Mouse (Mus musculus) frontal cortex, postnatal 25 days (tissue): ENCODE data around the gene 1110051M20Rik.

Experiments used
- DNase-seq, 2 experiments: peaks; one replicate each; pipeline ENCODE4 v3.0.0; 2022; ENCODE audit warnings: low spot score in 2 of 2

1110051M20Rik gene

GRCm38 (mm10) chr2:91348936-91349335, 95.6 kb downstream of the 1110051M20Rik start:
- no peak for DNase-seq

- no peak for DNase-seq
Measured at GRCm38 (mm10) chr2:91345644-91346043, 98.9 kb downstream of the 1110051M20Rik start.

- no peak for DNase-seq
Measured at GRCm38 (mm10) chr2:91339591-91339990, 104.9 kb downstream of the 1110051M20Rik start.

- no peak for DNase-seq
Measured at GRCm38 (mm10) chr2:91335128-91335527, 109.4 kb downstream of the 1110051M20Rik start.

GRCm38 (mm10) chr2:91331051-91331843, 113.3 kb downstream of the 1110051M20Rik start:
- DNase-seq = no peak

GRCm38 (mm10) chr2:91329996-91330738, 114.3 kb downstream of the 1110051M20Rik start:
- no peak for DNase-seq

- DNase-seq = no peak
Measured at GRCm38 (mm10) chr2:91328729-91329125, 115.8 kb downstream of the 1110051M20Rik start.

- DNase-seq = peak in 1 of 2 experiments; percentile 22
Measured at GRCm38 (mm10) chr2:91327968-91328728, 116.4 kb downstream of the 1110051M20Rik start.

GRCm38 (mm10) chr2:91326746-91327350, 117.7 kb downstream of the 1110051M20Rik start:
- no peak for DNase-seq

GRCm38 (mm10) chr2:91324761-91325421, 119.6 kb downstream of the 1110051M20Rik start:
- no peak for DNase-seq

GRCm38 (mm10) chr2:91324346-91324745, 120.2 kb downstream of the 1110051M20Rik start:
- DNase-seq = no peak

GRCm38 (mm10) chr2:91322490-91322889, 122.0 kb downstream of the 1110051M20Rik start:
- no peak for DNase-seq

- no peak for DNase-seq
Measured at GRCm38 (mm10) chr2:91321923-91322322, 122.6 kb downstream of the 1110051M20Rik start.

GRCm38 (mm10) chr2:91320559-91321529, 123.7 kb downstream of the 1110051M20Rik start:
- DNase-seq = no peak

GRCm38 (mm10) chr2:91314184-91314583, 130.3 kb downstream of the 1110051M20Rik start:
- no peak for DNase-seq

- no peak for DNase-seq
Measured at GRCm38 (mm10) chr2:91312578-91313311, 131.8 kb downstream of the 1110051M20Rik start.

- no peak for DNase-seq
Measured at GRCm38 (mm10) chr2:91309546-91309945, 135.0 kb downstream of the 1110051M20Rik start.

- DNase-seq = no peak
Measured at GRCm38 (mm10) chr2:91308680-91309079, 135.8 kb downstream of the 1110051M20Rik start.

GRCm38 (mm10) chr2:91306589-91306988, 137.9 kb downstream of the 1110051M20Rik start:
- DNase-seq = no peak
